Comparison of ENCODE assay signal across 25 mouse cellular contexts in the genomic region with DNA sequence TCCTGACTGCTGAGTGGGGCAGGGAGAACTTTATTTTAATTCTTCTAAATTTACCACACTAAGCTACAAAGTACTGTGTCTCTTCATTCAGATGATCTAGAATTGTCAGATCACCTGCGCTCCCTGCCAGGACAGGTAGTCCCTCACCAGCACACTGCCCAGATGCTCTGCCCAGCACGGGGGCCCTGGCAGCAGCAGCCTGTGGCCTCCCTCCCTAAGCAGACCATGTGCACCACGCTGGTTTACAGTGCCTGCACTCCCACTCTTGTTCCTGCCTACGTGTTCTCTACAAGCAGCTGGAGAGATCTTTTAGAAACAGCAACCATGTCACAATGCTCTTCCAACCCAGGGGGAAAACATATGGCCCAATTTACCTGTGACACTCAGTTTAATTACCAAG.
A peak's percentile ranks its signal among the peaks of the same experiment; 100 is the strongest.
DNase-seq lines count a peak whose midpoint lies in the region; ATAC-seq lines count a peak whose summit lies in the region.
"Had no signal": no experiment of that assay in that cellular context is flagged by ENCODE, and none has a peak within 500 bp of the region (broad histone marks: within the 10 kb centered on the region; RNA-seq: fewer than 3 reads in every experiment).

No protein-coding gene starts in this region.

- WGBS in forebrain, embryonic 11.5 days: 68% methylated on average over 4 of the region's 4 CpGs

- no peak overlapping the region for H3K27ac ChIP-seq in forebrain, embryonic 11.5 days (ENCODE audit: low read depth, low read length)
- H3K27ac ChIP-seq: embryonic facial prominence, embryonic 12.5 days; heart, embryonic 13.5 days; hindbrain, embryonic 13.5 days; midbrain, embryonic 15.5 days; neural tube, embryonic 15.5 days had no signal

- H3K9me3 ChIP-seq in forebrain, embryonic 11.5 days (ENCODE audit: control insufficient read depth, low read length): no peaks in the 10 kb centered on the region
- H3K9me3 ChIP-seq: embryonic facial prominence, embryonic 12.5 days; heart, embryonic 13.5 days; hindbrain, embryonic 13.5 days; midbrain, embryonic 15.5 days; neural tube, embryonic 15.5 days had no signal

- H3K27me3 ChIP-seq in forebrain, embryonic 11.5 days (ENCODE audit: control insufficient read depth, insufficient read depth, low read length): no peaks in the 10 kb centered on the region
- H3K27me3 ChIP-seq: embryonic facial prominence, embryonic 12.5 days; heart, embryonic 13.5 days; hindbrain, embryonic 13.5 days; midbrain, embryonic 15.5 days; neural tube, embryonic 15.5 days had no signal

- peak; percentile 70 for DNase-seq in heart, adult 11 months
- DNase-seq in heart, adult 9 months (ENCODE audit: low spot score in 2 of 2): no peak
- DNase-seq in right cerebral cortex, adult 18-20 months: peak; percentile 72
- no peak for DNase-seq in right cerebral cortex, postnatal 4 days
- peak; percentile 28 to 51 for DNase-seq in left cerebral cortex, adult 8-10 months (ENCODE audit: low spot score in 2 of 2)
- peak; percentile 47 to 68 for DNase-seq in right cerebral cortex, postnatal 36 days (ENCODE audit: low spot score in 2 of 2)
- no peak for DNase-seq in spleen, postnatal 14 days (ENCODE audit: low spot score in 2 of 2)
- no peak for DNase-seq in forebrain, embryonic 11.5 days (ENCODE audit: low spot score)
- DNase-seq: adrenal gland, adult 8-10 months; kidney, adult 2 months; kidney, postnatal 25 days; lung, adult 18-20 months; lung, postnatal 14 days; spleen, adult 18-20 months; thymus, adult 2 months had no signal

- H3K36me3 ChIP-seq in forebrain, embryonic 11.5 days (ENCODE audit: control insufficient read depth, insufficient read depth, low read length): no peaks in the 10 kb centered on the region
- H3K36me3 ChIP-seq: embryonic facial prominence, embryonic 12.5 days; heart, embryonic 13.5 days; hindbrain, embryonic 13.5 days; midbrain, embryonic 15.5 days; neural tube, embryonic 15.5 days had no signal

- no peaks in the 10 kb centered on the region for H3K4me1 ChIP-seq in forebrain, embryonic 11.5 days (replicated peaks; ENCODE audit: control insufficient read depth, insufficient read depth, low read length)
- H3K4me1 ChIP-seq: embryonic facial prominence, embryonic 12.5 days; heart, embryonic 13.5 days had no signal

- no peak overlapping the region for H3K4me3 ChIP-seq in forebrain, embryonic 11.5 days (ENCODE audit: low read depth, low read length)
- H3K4me3 ChIP-seq: embryonic facial prominence, embryonic 12.5 days; erythroblast, embryonic 14.5 days; heart, embryonic 13.5 days; hindbrain, embryonic 13.5 days; midbrain, embryonic 15.5 days; myocyte; neural tube, embryonic 15.5 days had no signal

- H3K4me2 ChIP-seq in forebrain, embryonic 11.5 days (ENCODE audit: low read depth, low read length, severe bottlenecking): no peak overlapping the region
- H3K4me2 ChIP-seq: embryonic facial prominence, embryonic 12.5 days; heart, embryonic 13.5 days; hindbrain, embryonic 13.5 days; liver, embryonic 11.5 days; midbrain, embryonic 15.5 days; neural tube, embryonic 15.5 days had no signal

- no peak for ATAC-seq in forebrain, embryonic 11.5 days (replicated peaks; ENCODE audit: low FRiP score)
- ATAC-seq: forebrain, embryonic 14.5 days; inflammation-experienced regulatory T-cells, adult 6 months; midbrain, embryonic 15.5 days had no signal

- H3K9ac ChIP-seq in forebrain, embryonic 11.5 days (ENCODE audit: low read length): no peak overlapping the region
- H3K9ac ChIP-seq: embryonic facial prominence, embryonic 12.5 days; heart, embryonic 13.5 days; hindbrain, embryonic 13.5 days; midbrain, embryonic 15.5 days; neural tube, embryonic 15.5 days had no signal

Comparison
In these comparisons a context has a peak if more than half of its experiments do, and no peak if none do; other contexts are left out.
1. DNase-seq: peak in heart, adult 11 months (single experiment), right cerebral cortex, adult 18-20 months (single experiment), left cerebral cortex, adult 8-10 months (2 of 2) and right cerebral cortex, postnatal 36 days (2 of 2); none in heart, adult 9 months (0 of 2), right cerebral cortex, postnatal 4 days (single experiment), spleen, postnatal 14 days (0 of 2) and forebrain, embryonic 11.5 days (single experiment).